Mouse (Mus musculus) megakaryocyte, embryonic 14.5 days (primary cell): ENCODE results near the gene Slc5a10. TPM values are rescaled to one million over a fixed set of nuclear protein-coding genes. Genes with fewer than 3 reads are reported as not detected.

Experiments used
- H3K27me3 ChIP-seq: replicated peaks from 2 replicates; pipeline ENCODE3; 2012; ENCODE audit warnings: inconsistent platforms
- H3K36me3 ChIP-seq: replicated peaks from 2 replicates; pipeline ENCODE3; 2012; ENCODE audit warnings: low read length, inconsistent platforms, mixed read lengths
- H3K4me1 ChIP-seq: 2 replicates; pipeline ENCODE4 v1.6.1; 2012; ENCODE audit warnings: inconsistent platforms
- H3K4me3 ChIP-seq: replicated peaks from 2 replicates; pipeline ENCODE3; 2012; ENCODE audit warnings: moderate library complexity, mild to moderate bottlenecking, inconsistent platforms
- H3K9me3 ChIP-seq: 2 replicates; pipeline ENCODE4 v1.6.1; 2012; ENCODE audit warnings: inconsistent platforms
- FLI1 ChIP-seq: IDR thresholded peaks from 2 replicates; pipeline ENCODE4 v1.6.1; 2012; ENCODE audit warnings: low read length, inconsistent platforms, mixed read lengths
- GATA1 ChIP-seq: IDR thresholded peaks from 3 replicates; pipeline ENCODE4 v1.6.1; 2012; ENCODE audit warnings: mixed read lengths, low read length, inconsistent platforms, borderline replicate concordance
- polyA plus RNA-seq: library from polyadenylated mRNA; stranded (reverse); fragments of >175 nt; gene quantifications from 2 replicates; pipeline ENCODE4 v1.2.3, GENCODE M21; 2012; ENCODE audit warnings: low replicate concordance; ENCODE audit not compliant: insufficient read depth

Slc5a10 gene
- polyA plus RNA-seq, 1 experiment: 0.12 TPM

GRCm38 (mm10) chr11:61686141-61686540 is 34.5 kb downstream of the Slc5a10 start:
- Histone ChIP-seq H3K4me1 (peaks cover 73% of the 10 kb centered on the region), H3K27me3 (peaks cover 82% of the 10 kb centered on the region), H3K4me3 (peak overlapping the region; percentile 93), H3K36me3 (peaks cover 23% of the 10 kb centered on the region), H3K9me3 (0 out of 2 replicates have a peak, but pooled peaks cover 1% of the 10 kb centered on the region)
- no peak for TF ChIP-seq GATA1
- no peak for TF ChIP-seq FLI1

DNA sequence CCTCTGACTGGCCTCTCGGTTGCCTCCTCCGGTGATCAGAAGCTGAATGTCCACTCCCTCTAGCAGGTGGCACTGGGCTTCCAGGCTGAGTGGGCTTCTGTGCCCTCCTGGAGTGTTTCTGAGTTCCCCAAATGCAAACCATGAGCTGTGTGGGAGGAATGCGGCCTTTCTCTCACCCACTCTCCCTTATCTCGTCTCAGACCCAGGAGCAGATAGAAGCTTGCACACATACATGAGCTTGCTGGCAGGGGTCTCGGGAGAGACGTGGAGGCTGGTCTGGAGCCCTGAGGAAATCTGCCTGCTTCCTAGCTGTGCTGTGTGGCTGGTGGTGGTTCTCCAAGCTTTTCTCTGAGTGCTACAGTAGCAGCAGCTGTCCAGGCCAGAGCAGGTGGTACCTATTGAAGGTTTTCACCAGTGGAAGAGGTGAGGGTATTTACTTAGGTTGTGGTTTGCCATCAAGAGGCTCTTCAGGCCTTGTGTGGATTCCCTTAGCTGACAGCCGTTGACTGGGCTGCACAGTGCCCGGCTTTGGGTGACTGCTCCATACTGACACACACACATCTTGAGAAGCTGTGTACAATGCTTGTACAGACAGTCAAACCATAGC is 35.4 kb downstream of the Slc5a10 start:
- H3K36me3 ChIP-seq: peaks cover 19% of the 10 kb centered on the region
- peaks cover 6% of the 10 kb centered on the region; the same call in 1 of the 2 replicates for H3K9me3 ChIP-seq
- no peak for TF ChIP-seq GATA1
- TF ChIP-seq FLI1: no peak
- H3K4me1 ChIP-seq: peaks cover 73% of the 10 kb centered on the region
- peaks cover 89% of the 10 kb centered on the region for H3K27me3 ChIP-seq
- H3K4me3 ChIP-seq: peak overlapping the region; percentile 93

- H3K27me3 ChIP-seq: peaks cover 89% of the 10 kb centered on the region
Observed at GRCm38 (mm10) chr11:61683907-61684731, 36.5 kb downstream of the Slc5a10 start, which contains the start of gene Fam83g. TSS of gene Fam83g (plus strand) at chr11:61684091.

GRCm38 (mm10) chr11:61679091-61679866 is 41.3 kb downstream of the Slc5a10 start:
- Histone ChIP-seq H3K9me3 (peaks cover 6% of the 10 kb centered on the region; the same call in 1 of the 2 replicates), H3K36me3 (no peaks in the 10 kb centered on the region), H3K4me1 (peaks cover 34% of the 10 kb centered on the region), H3K4me3 (no peak overlapping the region), H3K27me3 (peaks cover 96% of the 10 kb centered on the region)
- TF ChIP-seq GATA1 (no peak), FLI1 (no peak)

More at GRCm38 (mm10) chr11:61683907-61684731, 36.5 kb downstream of the Slc5a10 start, which contains the start of gene Fam83g:
- TF ChIP-seq GATA1: no peak
- TF ChIP-seq FLI1: no peak
- Histone ChIP-seq H3K9me3 (peaks cover 6% of the 10 kb centered on the region; the same call in 1 of the 2 replicates), H3K36me3 (peaks cover 12% of the 10 kb centered on the region), H3K4me1 (peaks cover 62% of the 10 kb centered on the region), H3K4me3 (peak within 1 kb of the TSS; percentile 93)

DNA sequence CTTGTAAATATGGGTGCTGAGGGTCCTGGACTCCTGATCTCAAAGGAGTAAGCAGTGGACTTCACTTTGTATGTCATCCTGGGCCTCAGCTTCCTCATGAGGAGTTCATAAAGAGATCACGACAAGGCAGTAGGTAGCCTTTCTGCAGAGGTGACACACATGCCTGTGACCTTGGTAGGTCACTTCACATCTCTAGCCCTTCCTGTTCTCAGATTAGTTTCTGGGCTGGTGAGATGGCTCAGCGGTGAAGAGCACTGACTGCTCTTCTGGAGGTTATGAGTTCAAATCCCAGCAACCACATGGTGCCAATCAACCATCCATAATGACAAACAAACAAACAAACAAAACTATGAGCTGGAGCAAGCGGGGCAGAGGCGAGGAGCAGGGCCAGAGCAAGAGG is 42.9 kb downstream of the Slc5a10 start:
- no peak overlapping the region for H3K4me3 ChIP-seq
- peaks cover 6% of the 10 kb centered on the region for H3K36me3 ChIP-seq
- H3K27me3 ChIP-seq: peaks cover 86% of the 10 kb centered on the region
- H3K9me3 ChIP-seq: peaks cover 6% of the 10 kb centered on the region; the same call in 1 of the 2 replicates
- H3K4me1 ChIP-seq: peaks cover 20% of the 10 kb centered on the region
- TF ChIP-seq GATA1: no peak
- no peak for TF ChIP-seq FLI1

GRCm38 (mm10) chr11:61676216-61676854 is 44.3 kb downstream of the Slc5a10 start:
- peaks cover 16% of the 10 kb centered on the region for H3K36me3 ChIP-seq
- H3K4me3 ChIP-seq: no peak overlapping the region
- H3K9me3 ChIP-seq: peaks cover 6% of the 10 kb centered on the region; the same call in 1 of the 2 replicates
- peaks cover 80% of the 10 kb centered on the region for H3K27me3 ChIP-seq
- TF ChIP-seq FLI1: no peak
- no peak for TF ChIP-seq GATA1
- H3K4me1 ChIP-seq: peaks cover 20% of the 10 kb centered on the region

- TF ChIP-seq FLI1 (no peak), GATA1 (no peak)
- Histone ChIP-seq H3K4me1 (peaks cover 20% of the 10 kb centered on the region), H3K9me3 (no peaks in the 10 kb centered on the region), H3K27me3 (peaks cover 72% of the 10 kb centered on the region), H3K36me3 (peaks cover 26% of the 10 kb centered on the region), H3K4me3 (no peak overlapping the region)
Observed at GRCm38 (mm10) chr11:61675332-61675731, 45.3 kb downstream of the Slc5a10 start.

GRCm38 (mm10) chr11:61674839-61675159 is 45.8 kb downstream of the Slc5a10 start:
- H3K4me3 ChIP-seq: no peak overlapping the region
- H3K9me3 ChIP-seq: no peaks in the 10 kb centered on the region
- no peak for TF ChIP-seq FLI1
- no peak for TF ChIP-seq GATA1
- H3K36me3 ChIP-seq: peaks cover 31% of the 10 kb centered on the region
- H3K4me1 ChIP-seq: peaks cover 20% of the 10 kb centered on the region
- peaks cover 69% of the 10 kb centered on the region for H3K27me3 ChIP-seq

DNA sequence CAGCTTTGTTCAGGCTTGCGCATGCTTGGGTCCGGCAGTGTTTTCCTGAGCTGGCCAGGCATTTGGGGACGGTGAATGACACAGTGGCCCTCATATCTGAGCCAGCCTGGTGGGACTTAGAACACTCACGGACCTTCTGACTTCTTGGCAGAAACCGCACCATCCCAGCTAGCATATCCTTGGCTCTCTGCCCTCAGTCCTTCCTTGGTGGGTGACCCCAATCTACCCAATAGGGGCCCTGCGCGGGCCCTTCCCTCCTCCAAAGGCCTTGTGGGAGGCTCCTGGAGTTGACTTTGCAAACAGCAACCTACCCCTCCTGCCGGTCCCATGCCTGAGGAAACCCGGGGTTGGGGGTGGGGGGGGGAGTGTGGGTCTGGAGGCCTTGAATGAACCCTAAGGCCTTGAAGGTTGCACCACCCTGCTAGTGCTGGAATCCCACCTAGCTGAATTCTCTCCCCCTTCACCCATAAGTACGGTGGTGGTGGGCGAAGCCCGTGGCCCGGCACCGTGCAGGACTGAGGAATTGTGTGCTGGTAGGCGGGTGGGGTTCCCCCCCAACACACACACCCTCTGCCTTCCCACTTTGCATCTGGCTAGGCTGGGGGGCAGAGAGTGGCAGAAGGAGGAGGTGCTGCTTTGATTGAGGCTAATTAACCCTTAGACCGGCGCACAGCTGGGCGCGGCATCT is 46.3 kb downstream of the Slc5a10 start:
- Histone ChIP-seq H3K9me3 (no peaks in the 10 kb centered on the region), H3K4me3 (no peak overlapping the region), H3K36me3 (peaks cover 35% of the 10 kb centered on the region), H3K27me3 (peaks cover 67% of the 10 kb centered on the region), H3K4me1 (peaks cover 20% of the 10 kb centered on the region)
- no peak for TF ChIP-seq GATA1
- TF ChIP-seq FLI1: no peak
